Mouse (Mus musculus): ENCODE data around the gene Dbi.
A peak's percentile ranks its signal among the peaks of the same experiment; 100 is the strongest.

Gene Dbi

DNA sequence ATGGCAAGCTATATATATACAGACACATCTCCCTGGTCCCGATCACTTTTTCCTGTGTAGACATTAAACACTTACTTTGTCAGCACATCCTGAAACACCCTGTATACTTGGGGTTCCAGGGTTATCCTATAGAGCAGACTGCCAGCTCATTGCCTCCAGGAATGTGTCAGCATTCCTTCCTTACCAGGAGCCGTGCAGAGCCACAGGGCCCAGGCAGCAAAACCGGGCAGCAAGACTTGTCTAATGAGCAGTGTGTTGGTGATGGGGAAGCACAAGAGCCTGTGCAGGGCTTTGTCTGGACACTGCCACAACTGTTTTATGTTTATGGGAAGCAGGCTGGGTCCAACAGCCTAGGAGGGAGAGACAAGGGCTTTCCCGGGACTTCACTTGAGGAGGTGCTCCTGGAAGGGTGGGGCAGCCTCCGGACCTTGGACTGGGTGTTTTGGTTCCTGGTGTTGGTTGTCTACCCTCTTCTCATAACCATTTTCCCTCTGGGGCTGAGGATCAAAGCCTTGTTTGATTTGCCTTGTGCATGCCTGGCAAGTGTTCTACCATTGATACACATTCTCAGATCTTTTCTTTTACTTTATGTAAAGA is 36.9 kb downstream of the Dbi start:
- DNase-seq, result no peak

DNA sequence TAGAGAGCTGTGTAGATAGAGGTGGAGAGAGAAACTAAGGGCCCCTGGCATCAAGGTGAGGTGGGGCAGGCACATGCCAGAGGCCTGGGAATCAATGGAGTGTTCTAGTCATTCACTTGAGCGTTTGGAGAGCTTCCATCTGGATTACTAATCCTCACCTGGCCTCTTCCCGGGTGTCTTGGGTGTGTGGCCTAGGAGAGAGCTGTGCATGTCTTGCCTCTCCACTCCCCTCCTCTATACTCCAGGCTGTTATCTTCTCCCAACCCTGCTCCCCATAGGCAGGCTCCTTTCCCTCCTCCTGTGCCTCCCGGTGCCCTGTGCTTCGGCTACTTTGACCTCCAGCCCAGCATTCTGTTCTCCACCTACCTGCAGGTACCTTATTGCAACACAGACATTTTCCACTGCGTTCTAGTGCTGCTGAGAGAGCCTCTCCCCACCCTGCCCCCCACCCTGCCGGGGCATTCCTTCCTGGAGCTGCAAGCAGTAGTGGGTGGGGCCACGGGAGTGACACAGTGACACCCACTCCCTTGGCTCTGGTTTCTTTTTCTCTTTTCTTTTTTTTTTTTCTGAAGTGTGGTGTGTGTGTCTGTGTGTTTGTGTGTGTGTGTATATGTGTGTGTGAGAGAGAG is 37.8 kb downstream of the Dbi start:
- DNase-seq, result no peak

DNA sequence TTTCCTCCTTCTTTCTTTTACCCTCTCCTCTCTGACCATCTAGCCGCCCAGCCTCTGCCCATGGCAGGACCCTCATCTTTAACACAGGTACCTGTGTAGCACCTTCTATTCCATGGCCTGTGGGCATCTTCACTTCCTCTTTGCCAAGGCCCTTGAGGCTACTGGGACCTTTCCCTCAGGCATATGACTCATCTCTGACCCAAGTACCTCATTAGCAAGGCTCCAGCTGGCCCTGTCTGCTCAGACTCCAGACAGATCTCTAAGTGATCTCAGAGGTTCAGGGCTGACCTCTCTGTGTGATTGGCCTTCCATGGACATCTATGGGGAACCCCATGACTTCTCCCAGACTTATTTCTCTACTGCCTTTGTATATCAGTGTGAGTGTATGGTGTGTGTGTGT is 40.2 kb downstream of the Dbi start:
- no peak for DNase-seq

DNA sequence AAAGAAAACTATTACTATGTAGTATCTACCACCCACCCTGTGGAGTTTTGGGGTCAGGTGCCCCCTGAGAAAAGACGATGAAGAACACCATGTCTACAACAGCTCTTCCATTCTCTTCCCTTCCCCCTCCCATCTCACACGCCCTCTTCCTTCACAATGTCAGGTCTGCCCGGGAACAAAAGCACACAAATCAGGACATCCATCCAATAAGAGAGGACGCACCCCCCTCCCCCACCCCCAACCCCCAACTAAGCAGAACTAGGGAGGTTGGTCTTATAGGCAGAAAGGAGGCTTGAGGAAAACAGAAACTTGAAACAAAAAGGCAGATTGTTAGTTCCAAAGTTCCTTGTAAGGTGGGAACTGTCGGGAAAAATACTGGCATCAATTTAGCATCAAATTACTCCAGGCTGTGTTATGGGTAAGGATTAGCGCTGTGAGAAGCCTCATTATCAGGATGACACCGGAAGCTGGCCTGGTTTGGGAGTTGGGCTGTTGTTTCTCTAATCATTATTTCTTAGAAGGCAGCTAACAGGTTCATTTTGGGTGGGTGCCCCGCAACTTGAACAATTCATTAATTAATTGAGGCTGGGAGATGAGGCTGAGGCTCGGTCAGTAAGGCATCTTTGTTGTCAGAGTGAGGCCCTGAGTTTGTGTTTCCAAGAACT is 43.0 kb downstream of the Dbi start:
- DNase-seq, result no peak

DNA sequence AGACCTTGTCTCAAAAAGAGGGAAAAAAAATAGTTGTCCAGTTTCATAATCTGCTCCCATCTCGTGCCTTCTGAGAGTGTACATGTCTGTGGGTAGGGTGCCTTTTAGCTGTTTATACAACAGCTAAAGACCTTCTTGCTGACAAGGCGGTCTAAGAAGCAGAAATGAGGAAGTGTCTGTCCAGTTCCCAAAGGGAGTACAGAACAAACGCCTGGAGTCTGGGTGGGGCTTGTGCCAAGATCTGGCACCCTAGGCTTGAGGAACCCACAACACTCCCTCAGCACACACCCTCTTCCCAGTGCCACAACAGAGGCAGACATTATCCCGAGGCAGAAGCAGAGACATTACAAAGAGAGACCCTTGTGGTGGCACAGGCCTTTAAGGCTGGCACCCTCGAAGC is 45.4 kb downstream of the Dbi start:
- no peak for DNase-seq

DNA sequence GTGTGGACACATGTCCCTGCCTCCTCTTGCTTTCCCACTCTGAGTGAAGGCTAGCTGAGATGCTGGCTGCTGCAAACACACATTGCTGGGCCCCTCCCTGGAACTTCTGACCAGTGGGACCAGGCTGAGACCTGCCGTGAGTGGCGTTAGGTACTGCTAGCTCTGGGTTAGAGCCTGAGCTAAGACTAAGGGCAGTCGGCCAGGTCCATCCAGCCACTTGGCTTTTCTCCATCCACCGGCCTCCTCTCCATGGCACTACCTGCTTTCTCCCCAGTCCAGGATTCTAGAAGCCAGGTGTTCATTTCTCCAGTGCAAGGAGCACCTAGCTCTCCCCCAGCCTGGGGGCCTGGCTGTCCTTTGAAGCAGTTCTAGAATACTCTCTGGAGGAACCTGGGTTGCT is 45.9 kb downstream of the Dbi start:
- peak; percentile 67 to 71 for DNase-seq

DNA sequence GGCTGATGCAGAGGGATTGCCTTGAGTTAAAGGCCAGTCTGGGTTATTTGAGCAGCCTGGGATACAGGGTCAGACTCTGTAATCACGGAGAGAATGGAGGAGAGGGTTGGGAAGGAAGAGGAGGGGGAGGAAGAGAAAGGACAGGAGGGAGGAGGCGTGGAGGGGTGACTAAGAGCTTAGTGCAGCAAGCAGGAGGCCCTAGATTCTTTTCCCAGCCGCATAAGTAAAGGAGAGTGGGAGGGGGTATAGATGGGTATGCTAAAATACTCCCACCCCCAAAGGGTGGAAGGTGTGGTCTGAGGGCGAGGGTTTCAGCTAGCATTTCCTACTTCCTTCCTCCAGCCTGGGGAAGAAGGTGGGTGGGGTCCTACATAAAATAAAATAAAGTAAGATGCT is 46.6 kb downstream of the Dbi start:
- DNase-seq, result no peak

DNA sequence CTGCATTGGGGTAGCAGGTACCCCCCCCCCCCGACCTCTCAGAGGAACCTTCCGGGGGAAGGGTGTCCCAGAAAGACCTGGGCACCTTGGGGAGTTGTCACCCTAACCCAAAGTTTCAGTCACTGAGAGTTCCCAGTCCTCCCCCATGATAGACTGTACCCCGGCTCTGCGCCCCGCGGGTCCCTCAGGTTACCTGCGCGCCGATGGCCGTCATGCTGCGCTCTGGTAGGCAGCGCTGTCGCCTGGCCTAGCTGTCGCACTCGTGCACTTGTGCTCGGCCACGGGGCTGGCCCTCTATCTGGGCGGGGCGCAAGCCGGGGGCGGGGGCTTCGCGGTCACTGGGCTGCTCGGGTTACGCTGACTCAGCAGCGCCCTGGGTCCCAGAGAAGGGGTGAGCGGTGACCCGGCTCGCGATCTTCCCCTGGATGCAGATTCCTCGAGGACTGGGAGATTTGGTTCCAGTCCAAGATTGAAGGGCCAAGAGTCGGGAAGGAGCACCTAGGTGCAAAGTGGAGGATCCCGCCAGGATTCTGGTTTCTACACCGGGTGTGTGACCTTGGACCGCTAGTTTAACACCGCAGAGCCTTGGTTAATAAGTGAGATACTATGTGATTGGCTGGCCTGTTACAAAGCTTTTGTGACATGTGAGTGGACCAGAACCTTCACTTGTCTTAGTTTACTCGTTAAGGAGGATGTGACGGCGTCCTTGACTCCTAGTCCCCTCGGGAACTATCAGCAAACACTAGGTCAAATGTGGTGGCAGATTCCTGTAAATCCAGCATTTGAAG is 47.2 kb downstream of the Dbi start, which contains the start of gene Tmem37:
Gene Tmem37 (minus strand): TSS at position 556 of the 788 bp plus-strand sequence.
- peak; percentile 93 to 96 for DNase-seq

DNA sequence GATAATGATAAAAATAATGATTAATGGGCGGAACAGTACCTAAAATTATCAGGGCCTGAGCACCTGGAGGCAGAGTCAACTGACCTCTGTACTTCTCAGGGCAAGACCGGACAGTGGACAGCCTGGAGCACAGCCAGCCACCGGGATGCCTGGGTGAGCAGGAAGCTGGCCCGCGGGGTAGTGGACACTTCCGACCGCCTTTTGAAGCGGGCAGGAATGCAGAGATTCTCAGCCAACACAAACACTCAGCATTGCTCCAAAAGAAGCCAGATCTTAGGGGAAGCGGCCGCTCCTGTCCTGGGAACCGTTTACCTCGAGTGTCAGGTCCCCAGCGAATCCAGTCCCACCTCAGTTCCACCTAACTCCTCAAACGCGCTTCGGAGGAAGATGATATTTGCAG is 48.0 kb downstream of the Dbi start:
- DNase-seq, result peak; percentile 95

DNA sequence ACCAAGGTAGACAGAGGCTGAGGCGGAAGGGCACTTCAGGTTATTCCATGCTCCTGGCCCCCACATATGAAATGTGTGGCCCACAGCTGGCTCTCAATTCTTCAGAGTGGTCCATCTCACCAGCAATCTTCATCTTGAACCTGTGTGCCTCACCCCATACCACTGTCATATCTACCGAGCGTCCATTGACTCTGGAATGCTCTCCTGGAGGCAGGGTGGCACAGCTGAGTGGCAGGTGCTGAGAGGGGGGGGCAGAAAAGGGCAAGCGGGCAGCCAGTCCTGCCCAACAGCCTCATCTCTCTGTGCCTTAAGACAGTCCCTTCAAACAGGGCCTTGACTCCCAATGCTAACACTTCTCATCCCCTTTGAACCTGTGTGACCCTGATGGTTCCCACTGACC is 49.7 kb downstream of the Dbi start:
- no peak for DNase-seq

DNA sequence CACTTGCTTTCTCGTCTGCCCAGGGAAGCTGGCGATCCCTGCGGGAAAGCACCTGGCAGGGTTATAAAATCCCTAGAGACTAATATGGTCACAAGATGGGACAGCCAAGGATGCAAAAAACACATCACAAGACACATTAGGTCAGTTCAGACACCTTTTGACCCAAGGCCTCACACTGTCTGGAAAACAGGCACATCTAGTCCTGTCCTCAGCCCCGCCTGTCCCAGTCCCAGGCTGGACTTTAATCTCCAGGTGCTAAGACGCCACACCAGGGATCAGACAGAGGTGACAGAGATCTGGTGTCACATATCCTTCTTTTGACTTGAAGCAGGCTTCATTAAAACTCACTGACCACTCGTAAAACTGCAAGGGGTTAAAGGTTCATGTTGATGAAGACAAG is 50.7 kb downstream of the Dbi start:
- DNase-seq, result peak; percentile 47 to 66

DNA sequence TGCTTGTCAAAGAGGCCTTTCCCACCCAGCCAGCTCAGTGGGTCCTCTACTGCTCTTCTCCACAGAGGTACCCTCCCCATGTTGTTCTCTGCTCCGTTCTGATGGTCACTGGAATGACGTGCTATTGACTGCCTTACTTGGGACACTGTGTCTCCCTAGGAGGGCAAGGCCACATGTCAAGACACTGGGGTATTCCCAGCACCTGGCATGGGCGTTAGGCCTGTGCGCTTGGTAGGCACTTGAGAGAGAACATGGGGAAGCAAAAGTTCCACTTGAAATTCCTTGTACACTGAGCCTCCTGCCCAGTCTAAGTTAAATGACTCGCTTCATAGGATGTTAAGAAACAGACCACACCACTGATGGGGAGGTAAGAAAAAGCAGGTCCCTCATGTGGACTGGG is 51.8 kb downstream of the Dbi start:
- DNase-seq, result no peak

DNA sequence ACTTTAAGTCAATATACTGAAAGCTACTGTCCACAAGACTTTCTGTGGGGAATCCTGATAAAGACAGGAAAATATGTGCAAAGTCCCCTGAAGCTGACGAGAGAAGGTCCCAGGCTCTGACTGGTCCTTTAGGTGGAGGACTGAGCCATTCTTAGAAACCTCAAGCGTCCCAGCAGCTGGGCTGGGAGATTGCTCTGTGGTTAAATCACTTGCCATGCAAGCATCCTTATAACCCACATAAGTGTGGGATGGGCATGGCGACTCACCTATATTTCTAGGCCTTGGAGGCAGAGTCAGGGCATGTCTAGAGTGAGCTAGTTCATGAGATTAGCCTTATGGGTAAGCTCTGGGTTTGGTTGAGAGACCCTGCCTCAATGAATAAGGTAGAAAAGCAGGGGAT is 54.3 kb downstream of the Dbi start:
- DNase-seq, result no peak

DNA sequence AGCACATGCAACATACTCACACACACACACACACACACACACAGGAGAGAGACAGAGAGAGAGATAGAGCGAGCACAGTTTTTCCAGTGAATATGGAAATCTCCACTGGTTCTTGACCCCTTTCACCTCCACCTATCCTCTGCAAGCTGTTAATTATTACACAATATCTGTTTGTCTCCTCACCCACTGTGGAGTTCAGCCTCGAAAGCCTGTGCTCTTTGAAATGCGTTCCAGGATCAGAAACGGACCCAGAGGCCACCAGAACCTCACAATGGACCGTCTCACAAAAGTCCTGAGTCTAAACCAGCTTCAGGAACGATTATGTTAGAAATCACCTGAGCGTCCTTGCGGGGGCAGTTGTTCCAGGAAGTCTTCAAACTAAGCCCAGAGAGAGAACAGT is 54.7 kb downstream of the Dbi start:
- DNase-seq, result peak; percentile 35 to 71

DNA sequence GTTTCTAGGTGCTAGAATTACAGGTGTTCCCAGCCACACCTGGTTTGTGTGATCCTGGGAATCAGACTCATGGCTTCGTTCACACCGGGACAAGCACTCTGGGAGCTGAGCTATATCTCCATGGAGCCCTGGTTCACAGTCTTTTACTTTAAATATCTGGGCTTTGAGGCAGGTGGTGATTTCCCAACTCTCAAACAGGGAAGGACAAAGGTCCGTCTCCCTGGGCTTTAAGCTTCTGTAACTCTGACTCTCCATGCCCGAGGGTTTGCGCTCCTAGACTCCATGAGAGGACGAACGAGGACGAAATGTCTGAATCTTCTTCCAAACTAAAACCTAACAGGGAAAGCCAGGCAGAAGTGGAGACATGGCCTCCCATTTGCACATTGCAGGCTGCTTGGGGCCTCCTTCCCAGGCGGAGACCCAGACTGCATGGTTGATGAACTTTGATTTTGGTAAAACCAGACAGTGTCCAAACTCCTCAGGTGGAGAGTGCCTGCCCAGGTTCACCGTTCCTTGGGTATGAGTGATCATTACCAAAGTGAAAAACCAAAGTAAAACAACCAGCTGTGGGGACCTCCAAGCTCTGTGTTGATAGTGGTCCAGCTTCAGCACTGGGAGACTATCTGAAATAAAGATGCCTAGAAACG is 56.7 kb downstream of the Dbi start:
- no peak for DNase-seq
